9 mouse cellular contexts compared by ENCODE assay signal in the genomic region with DNA sequence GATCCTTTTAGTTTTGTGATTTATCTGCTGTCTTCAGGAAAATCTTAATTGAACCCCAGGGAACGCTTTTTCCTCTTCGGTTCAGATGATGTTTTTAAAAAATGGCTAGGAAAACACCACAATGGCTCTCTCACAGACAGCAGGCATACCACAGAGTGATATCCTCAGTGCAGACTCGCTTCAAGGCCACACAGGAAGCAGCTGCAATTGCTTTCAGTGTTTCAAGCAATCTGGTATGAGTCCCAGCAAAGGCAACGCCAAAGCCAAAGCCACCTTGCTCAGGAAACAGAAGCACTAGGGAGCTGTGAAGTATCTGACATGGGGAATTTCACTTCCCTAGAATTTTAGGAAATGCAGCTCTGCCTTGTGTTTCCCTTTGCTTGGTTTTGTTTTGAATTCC. TPM values are rescaled to one million over a fixed set of nuclear protein-coding genes. Genes with fewer than 3 reads are reported as not detected.
DNase-seq lines count a peak whose midpoint lies in the region; ATAC-seq lines count a peak whose summit lies in the region.
"Had no signal": no experiment of that assay in that cellular context is flagged by ENCODE, and none has a peak within 500 bp of the region (broad histone marks: within the 10 kb centered on the region; RNA-seq: fewer than 3 reads in every experiment).

No protein-coding gene starts in this region.

- H3K4me1 ChIP-seq in heart, embryonic 10.5 days: no peaks in the 10 kb centered on the region; the same call in 1 of the 2 replicates
- no peaks in the 10 kb centered on the region for H3K4me1 ChIP-seq in liver, embryonic 13.5 days (replicated peaks)
- H3K4me1 ChIP-seq in midbrain, embryonic 16.5 days (ENCODE audit: control insufficient read depth, insufficient read depth, low read length): no peaks in the 10 kb centered on the region

- no peaks in the 10 kb centered on the region for H3K27me3 ChIP-seq in heart, embryonic 10.5 days (ENCODE audit: insufficient read depth, poor library complexity, severe bottlenecking)
- no peaks in the 10 kb centered on the region for H3K27me3 ChIP-seq in liver, embryonic 13.5 days
- H3K27me3 ChIP-seq in midbrain, embryonic 16.5 days (ENCODE audit: control insufficient read depth, insufficient read depth, low read depth, low read length): no peaks in the 10 kb centered on the region
- H3K27me3 ChIP-seq: hindbrain, embryonic 15.5 days had no signal

- no peaks in the 10 kb centered on the region for H3K9me3 ChIP-seq in heart, embryonic 10.5 days
- no peaks in the 10 kb centered on the region for H3K9me3 ChIP-seq in liver, embryonic 13.5 days (replicated peaks)
- H3K9me3 ChIP-seq in midbrain, embryonic 16.5 days (replicated peaks; ENCODE audit: control insufficient read depth, low read length, poor library complexity, severe bottlenecking): no peaks in the 10 kb centered on the region
- H3K9me3 ChIP-seq: hindbrain, embryonic 15.5 days had no signal

- DNase-seq in heart, adult 11 months: peak; percentile 99
- DNase-seq in heart, embryonic 10.5 days (ENCODE audit: low spot score): no peak
- peak; percentile 56 for DNase-seq in A20 (ENCODE audit: low read depth, low spot score)
- DNase-seq in embryo, embryonic 11.5 days (ENCODE audit: low read depth, low spot score): peak; percentile 31
- DNase-seq in heart, postnatal 4 days: peak; percentile 51
- DNase-seq in liver, embryonic 13.5 days: peak; percentile 3
- peak; percentile 62 for DNase-seq in thymus, postnatal 0 days (ENCODE audit: low spot score)

- no peak overlapping the region for H3K27ac ChIP-seq in heart, embryonic 10.5 days
- H3K27ac ChIP-seq in liver, embryonic 13.5 days: no peak overlapping the region
- no peak overlapping the region for H3K27ac ChIP-seq in midbrain, embryonic 16.5 days (ENCODE audit: low read length)

- H3K4me3 ChIP-seq in heart, embryonic 10.5 days: no peak overlapping the region
- no peak overlapping the region for H3K4me3 ChIP-seq in liver, embryonic 13.5 days (replicated peaks)
- no peak overlapping the region for H3K4me3 ChIP-seq in midbrain, embryonic 16.5 days (ENCODE audit: low read depth, low read length)
- H3K4me3 ChIP-seq: hindbrain, embryonic 15.5 days had no signal

- ATAC-seq in liver, embryonic 13.5 days (ENCODE audit: low read depth): no peak
- ATAC-seq in midbrain, embryonic 16.5 days: no peak

- no peak overlapping the region for H3K4me2 ChIP-seq in liver, embryonic 13.5 days
- no peak overlapping the region for H3K4me2 ChIP-seq in midbrain, embryonic 16.5 days (ENCODE audit: low read length)
- H3K4me2 ChIP-seq: hindbrain, embryonic 15.5 days had no signal

- no peak overlapping the region for H3K9ac ChIP-seq in liver, embryonic 13.5 days
- no peak overlapping the region for H3K9ac ChIP-seq in midbrain, embryonic 16.5 days (ENCODE audit: low read depth, low read length)
- H3K9ac ChIP-seq: hindbrain, embryonic 15.5 days had no signal

- 44% methylated on average over 4 of the region's 4 CpGs for WGBS in heart, embryonic 10.5 days
- WGBS in liver, embryonic 13.5 days (ENCODE audit: insufficient replicate concordance): 15% methylated on average over 4 of the region's 4 CpGs
- WGBS in midbrain, embryonic 16.5 days: 43% methylated on average over 4 of the region's 4 CpGs

- H3K36me3 ChIP-seq in heart, embryonic 10.5 days: no peaks in the 10 kb centered on the region
- no peaks in the 10 kb centered on the region for H3K36me3 ChIP-seq in liver, embryonic 13.5 days
- no peaks in the 10 kb centered on the region for H3K36me3 ChIP-seq in midbrain, embryonic 16.5 days (ENCODE audit: control insufficient read depth, insufficient read depth, low read length)
- H3K36me3 ChIP-seq: hindbrain, embryonic 15.5 days had no signal

RNA-seq across cellular contexts. Expression of gene Abca1, which starts 27.4 kb away (rescaled TPM):
- polyA plus RNA-seq in heart, embryonic 10.5 days (2016; fragmentation: Nextera tagmentation; extraction: Ambion mirVana): 1.6 and 4.2 TPM in 2 replicates
- total RNA-seq in heart, postnatal 4 days (2021): 10 to 100 TPM in 1 of 2 experiments, 1 to 10 TPM in 1; 9.5 to 11.6 TPM
- 6.5 and 8.4 TPM in 2 replicates for polyA plus RNA-seq in liver, embryonic 13.5 days (2015; fragmentation: Nextera tagmentation; extraction: Ambion mirVana)
- 2.9 and 4.6 TPM in 2 replicates for polyA plus RNA-seq in thymus, postnatal 0 days (2015; fragmentation: Nextera tagmentation; extraction: Ambion mirVana)
- polyA plus RNA-seq in midbrain, embryonic 16.5 days (2015; fragmentation: Nextera tagmentation; extraction: Ambion mirVana): 9.3 and 9.9 TPM in 2 replicates
